Mouse (Mus musculus) hindbrain, embryonic 11.5 days (tissue): Measurements from ENCODE around the gene Camta1. TPM values are rescaled to one million over a fixed set of nuclear protein-coding genes. Genes with fewer than 3 reads are reported as not detected.

Source experiments
- ATAC-seq: fragments of 200-750 bp; cut with Nextera tagmentation; 2 replicates; pipeline ENCODE4 v1.8.0; 2017; ENCODE audit warnings: mild to moderate bottlenecking, moderate TSS enrichment, moderate library complexity; ENCODE audit not compliant: low FRiP score
- DNase-seq: peaks from one replicate; pipeline ENCODE4 v3.0.0-alpha.2; 2015; ENCODE audit warnings: low spot score
- H3K27ac ChIP-seq: fragments of 300-500 bp; sonication (generic); 2 replicates; pipeline ENCODE4 v1.5.1; 2014; ENCODE audit warnings: mild to moderate bottlenecking, low read depth, low read length
- H3K27me3 ChIP-seq: fragments of 300-500 bp; sonication (generic); 2 replicates; pipeline ENCODE4 v1.6.1; 2014; ENCODE audit warnings: mild to moderate bottlenecking, low read length, moderate library complexity, mixed read lengths; ENCODE audit not compliant: control insufficient read depth, insufficient read depth
- H3K36me3 ChIP-seq: fragments of 300-500 bp; sonication (generic); 2 replicates; pipeline ENCODE4 v1.6.1; 2014; ENCODE audit warnings: mild to moderate bottlenecking, low read length, moderate library complexity, mixed read lengths; ENCODE audit not compliant: control insufficient read depth, insufficient read depth
- H3K4me1 ChIP-seq: fragments of 300-500 bp; sonication (generic); replicated peaks from 2 replicates; pipeline ENCODE4 v1.6.1; 2014; ENCODE audit warnings: low read length, mixed read lengths; ENCODE audit not compliant: control insufficient read depth, insufficient read depth
- H3K4me2 ChIP-seq: fragments of 300-500 bp; sonication (generic); replicated peaks from 2 replicates; pipeline ENCODE4 v1.6.1; 2014; ENCODE audit warnings: mild to moderate bottlenecking, low read depth, low read length
- H3K4me3 ChIP-seq: fragments of 300-500 bp; sonication (generic); 2 replicates; pipeline ENCODE4 v1.5.1; 2014; ENCODE audit warnings: low read depth, low read length
- H3K9ac ChIP-seq: fragments of 300-500 bp; sonication (generic); 2 replicates; pipeline ENCODE4 v1.6.1; 2014; ENCODE audit warnings: low read depth, low read length
- H3K9me3 ChIP-seq: fragments of 300-500 bp; sonication (generic); 2 replicates; pipeline ENCODE4 v1.6.1; 2016; ENCODE audit warnings: low read length; ENCODE audit not compliant: control insufficient read depth
- WGBS: fragments of 180-500 bp; shearing (Covaris S2); extraction: QIAGEN DNeasy Blood & Tissue Kit; methylation state at CpG from one replicate; pipeline ENCODE4 v1.1.7; 2014; 5-methylcytosine and 5-hydroxymethylcytosine counted together
- polyA plus RNA-seq: library from polyadenylated mRNA; unstranded; fragments of >200 nt; fragmentation: Nextera tagmentation; extraction: Ambion mirVana; gene quantifications from 2 replicates; pipeline ENCODE4 v1.2.1, GENCODE M21; 2014

Gene Camta1
- polyA plus RNA-seq, 1 experiment from 2014 or later, result 130 TPM

- Histone ChIP-seq H3K27ac (no peak overlapping the region), H3K4me3 (no peak overlapping the region)
- 80% methylated on average over 6 of the region's 6 CpGs for WGBS
These were observed 39.1 kb upstream of the Camta1 start for GRCm38 (mm10) chr4:151900735-151901134.

GRCm38 (mm10) chr4:151899707-151900384 lies 38.2 kb upstream of the Camta1 start:
- WGBS, result 77% methylated on average over 11 of the region's 11 CpGs
- no peak for DNase-seq
- Histone ChIP-seq H3K9ac (no peak overlapping the region), H3K27me3 (no peaks in the 10 kb centered on the region), H3K4me1 (no peaks in the 10 kb centered on the region), H3K4me3 (no peak overlapping the region), H3K9me3 (no peaks in the 10 kb centered on the region), H3K4me2 (no peak overlapping the region), H3K36me3 (no peaks in the 10 kb centered on the region), H3K27ac (no peak overlapping the region)
- no peak for ATAC-seq

More at GRCm38 (mm10) chr4:151900735-151901134, 39.1 kb upstream of the Camta1 start:
- DNase-seq (no peak), ATAC-seq (no peak)
- H3K36me3 ChIP-seq, result no peaks in the 10 kb centered on the region
- H3K27me3 ChIP-seq, result no peaks in the 10 kb centered on the region
- H3K9ac ChIP-seq, result no peak overlapping the region
- H3K4me2 ChIP-seq, result no peak overlapping the region
- H3K9me3 ChIP-seq, result no peaks in the 10 kb centered on the region
- H3K4me1 ChIP-seq, result no peaks in the 10 kb centered on the region

DNA sequence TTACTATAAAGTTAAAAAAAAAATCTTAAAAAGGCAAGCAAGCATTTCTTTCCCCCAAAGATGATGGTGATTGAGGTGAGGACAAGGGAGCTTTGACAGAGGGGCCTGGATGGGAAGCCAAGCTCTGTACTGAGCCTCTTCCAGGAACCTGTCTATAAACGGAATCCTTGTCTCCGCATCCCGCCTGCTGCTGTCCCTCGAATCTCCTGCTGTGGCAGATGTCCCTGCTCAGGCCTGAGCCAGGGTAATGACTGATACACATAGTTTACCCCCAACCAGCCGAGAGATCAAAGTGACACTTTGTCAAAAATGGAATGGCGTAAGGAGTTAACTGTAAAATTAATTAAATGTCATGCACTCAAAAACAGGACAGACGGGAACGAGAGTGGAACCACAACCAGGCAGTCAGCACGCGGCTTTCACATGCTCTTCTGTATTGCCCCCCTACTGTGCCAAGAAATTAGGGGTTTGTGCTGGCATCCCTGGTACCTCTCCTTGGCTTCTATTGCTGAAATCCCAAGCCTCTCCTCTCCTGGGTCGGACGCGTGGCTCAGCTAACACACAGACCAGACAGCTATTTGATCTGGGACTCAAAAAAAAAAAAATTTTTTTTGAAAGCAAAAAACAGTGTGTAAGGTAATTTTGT lies 37.0 kb upstream of the Camta1 start:
- ATAC-seq, result no peak

GRCm38 (mm10) chr4:151897069-151897617 lies 35.5 kb upstream of the Camta1 start:
- Histone ChIP-seq H3K36me3 (no peaks in the 10 kb centered on the region), H3K9ac (no peak overlapping the region), H3K4me2 (no peak overlapping the region), H3K4me3 (no peak overlapping the region), H3K27me3 (no peaks in the 10 kb centered on the region), H3K4me1 (no peaks in the 10 kb centered on the region), H3K9me3 (no peaks in the 10 kb centered on the region), H3K27ac (no peak overlapping the region)
- WGBS, result 60% methylated on average over 9 of the region's 9 CpGs
- ATAC-seq (no peak), DNase-seq (no peak)

More for the DNA sequence above, 37.0 kb upstream of the Camta1 start:
- no peaks in the 10 kb centered on the region for H3K36me3 ChIP-seq
- H3K9me3 ChIP-seq, result no peaks in the 10 kb centered on the region
- H3K27ac ChIP-seq, result no peak overlapping the region
- H3K4me2 ChIP-seq, result no peak overlapping the region
- DNase-seq, result no peak
- no peaks in the 10 kb centered on the region for H3K27me3 ChIP-seq
- 53% methylated on average over 13 of the region's 13 CpGs for WGBS
- H3K4me3 ChIP-seq, result no peak overlapping the region
- no peaks in the 10 kb centered on the region for H3K4me1 ChIP-seq
- no peak overlapping the region for H3K9ac ChIP-seq

DNA sequence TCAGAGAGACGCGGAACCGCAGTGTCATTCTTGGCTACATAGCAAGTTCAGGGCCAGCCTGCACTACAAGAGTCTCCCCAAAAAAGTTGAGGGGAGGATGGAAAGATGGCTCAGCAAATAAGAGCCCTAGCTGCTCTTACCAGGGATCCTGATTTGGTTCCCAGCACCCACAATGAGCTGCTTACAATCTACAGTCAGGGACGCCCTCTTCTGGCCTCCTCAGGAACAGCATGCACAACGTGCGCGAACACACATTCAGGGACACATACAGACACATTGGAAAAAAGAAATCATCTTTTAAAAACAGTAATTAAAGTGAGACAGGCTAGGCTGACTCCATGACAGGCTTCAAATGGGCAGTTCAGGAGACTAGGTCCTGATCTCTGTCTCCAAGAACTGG lies 33.9 kb upstream of the Camta1 start:
- no peak overlapping the region for H3K4me2 ChIP-seq
- no peak overlapping the region for H3K4me3 ChIP-seq
- no peaks in the 10 kb centered on the region for H3K4me1 ChIP-seq
- ATAC-seq (no peak), DNase-seq (no peak)
- WGBS, result 91% methylated on average over 7 of the region's 7 CpGs
- no peaks in the 10 kb centered on the region for H3K27me3 ChIP-seq
- no peak overlapping the region for H3K27ac ChIP-seq
- no peaks in the 10 kb centered on the region for H3K36me3 ChIP-seq
- no peaks in the 10 kb centered on the region for H3K9me3 ChIP-seq
- no peak overlapping the region for H3K9ac ChIP-seq

GRCm38 (mm10) chr4:151894926-151895325 lies 33.2 kb upstream of the Camta1 start:
- Histone ChIP-seq H3K4me1 (no peaks in the 10 kb centered on the region), H3K27ac (no peak overlapping the region), H3K9me3 (no peaks in the 10 kb centered on the region), H3K27me3 (no peaks in the 10 kb centered on the region), H3K4me2 (no peak overlapping the region), H3K4me3 (no peak overlapping the region), H3K9ac (no peak overlapping the region), H3K36me3 (no peaks in the 10 kb centered on the region)
- DNase-seq, result no peak
- ATAC-seq, result no peak
- 94% methylated on average over 12 of the region's 12 CpGs for WGBS

DNA sequence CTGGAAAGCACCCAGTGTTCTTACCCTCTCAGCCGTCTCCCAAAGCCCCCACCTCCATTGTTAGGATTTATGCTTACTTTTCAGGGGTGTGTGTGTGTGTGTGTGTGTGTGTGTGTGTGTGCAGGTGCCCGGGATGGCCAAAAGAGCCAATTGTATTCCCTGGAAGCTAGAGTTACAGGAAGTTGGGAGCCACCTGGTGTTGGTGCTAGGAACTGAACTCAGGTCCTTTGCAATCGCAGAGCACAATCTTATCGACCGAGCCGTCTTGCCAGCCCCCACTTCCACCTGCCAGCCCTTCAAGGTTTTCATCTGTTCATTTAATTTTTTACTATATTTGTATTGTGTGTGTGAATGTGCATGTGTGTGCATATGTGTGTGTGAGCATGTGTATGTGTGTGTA lies 31.6 kb upstream of the Camta1 start:
- Histone ChIP-seq H3K4me3 (no peak overlapping the region), H3K27ac (no peak overlapping the region), H3K9me3 (no peaks in the 10 kb centered on the region), H3K4me1 (no peaks in the 10 kb centered on the region), H3K27me3 (no peaks in the 10 kb centered on the region), H3K36me3 (no peaks in the 10 kb centered on the region), H3K4me2 (no peak overlapping the region), H3K9ac (no peak overlapping the region)
- DNase-seq (no peak), ATAC-seq (no peak)
- WGBS, result 82% methylated on average over 6 of the region's 6 CpGs

GRCm38 (mm10) chr4:151881590-151881989 lies 19.9 kb upstream of the Camta1 start:
- DNase-seq (no peak), ATAC-seq (no peak)
- Histone ChIP-seq H3K4me3 (no peak overlapping the region), H3K4me1 (no peaks in the 10 kb centered on the region), H3K9me3 (no peaks in the 10 kb centered on the region), H3K36me3 (no peaks in the 10 kb centered on the region), H3K27me3 (no peaks in the 10 kb centered on the region), H3K27ac (no peak overlapping the region), H3K9ac (no peak overlapping the region), H3K4me2 (no peak overlapping the region)
- 94% methylated on average over 12 of the region's 12 CpGs for WGBS
